Comparison of ENCODE assay signal across 8 mouse cellular contexts in genomic region chr6:146502856-146503255, GRCm38 (mm10). TPM values are rescaled to one million over a fixed set of nuclear protein-coding genes. Genes with fewer than 3 reads are reported as not detected.
A peak's percentile ranks its signal among the peaks of the same experiment; 100 is the strongest.
DNase-seq lines count a peak whose midpoint lies in the region; ATAC-seq and TF ChIP-seq lines count a peak whose summit lies in the region.

No protein-coding gene starts in this region.

- no peak for TF ChIP-seq CTCF in cerebellum, adult 2 months (IDR thresholded peaks at IDR 0.05; ENCODE audit: borderline replicate concordance, insufficient read depth, low read depth, low read length)
- TF ChIP-seq CTCF in lung, postnatal 0 days (IDR thresholded peaks at IDR 0.05), result no peak
- TF ChIP-seq CTCF in small intestine, adult 2 months (IDR thresholded peaks at IDR 0.05; ENCODE audit: extremely low read depth, insufficient read length, insufficient replicate concordance, low read depth, low read length), result no peak

- H3K36me3 ChIP-seq in lung, postnatal 0 days (ENCODE audit: insufficient read depth, low read length), result no peaks in the 10 kb centered on the region
- H3K36me3 ChIP-seq in limb, embryonic 13.5 days, result no peaks in the 10 kb centered on the region
- no peaks in the 10 kb centered on the region for H3K36me3 ChIP-seq in small intestine, adult 2 months (ENCODE audit: control insufficient read depth, insufficient read depth, low read length)

- H3K27ac ChIP-seq in cerebellum, adult 2 months (ENCODE audit: insufficient read depth, low read length), result no peak overlapping the region
- H3K27ac ChIP-seq in lung, postnatal 0 days (ENCODE audit: low read length), result no peak overlapping the region
- H3K27ac ChIP-seq in limb, embryonic 13.5 days, result no peak overlapping the region
- no peak overlapping the region for H3K27ac ChIP-seq in small intestine, adult 2 months (ENCODE audit: insufficient read depth, low read depth, low read length)

- no peak for ATAC-seq in lung, postnatal 0 days
- ATAC-seq in limb, embryonic 13.5 days (ENCODE audit: low FRiP score, low read depth), result no peak
- ATAC-seq in cerebellum, adult (ENCODE audit: insufficient number of reproducible peaks, low FRiP score, low TSS enrichment), result no peak

- no peak for TF ChIP-seq EP300 in lung, postnatal 0 days (IDR thresholded peaks at IDR 0.05)

- H3K27me3 ChIP-seq in cerebellum, adult 2 months (ENCODE audit: control insufficient read depth, insufficient read depth, low read length), result no peaks in the 10 kb centered on the region; the same call in 1 of the 2 replicates
- no peaks in the 10 kb centered on the region for H3K27me3 ChIP-seq in lung, postnatal 0 days (replicated peaks; ENCODE audit: insufficient read depth, low read length)
- H3K27me3 ChIP-seq in limb, embryonic 13.5 days, result peaks cover 18% of the 10 kb centered on the region
- 0 out of 2 replicates have a peak, but pooled peaks cover 3% of the 10 kb centered on the region for H3K27me3 ChIP-seq in small intestine, adult 2 months (ENCODE audit: control insufficient read depth, insufficient read depth, low read length)

- H3K9me3 ChIP-seq in lung, postnatal 0 days (ENCODE audit: low read length), result no peaks in the 10 kb centered on the region
- H3K9me3 ChIP-seq in limb, embryonic 13.5 days, result no peaks in the 10 kb centered on the region

- TF ChIP-seq POLR2A in cerebellum, adult 2 months (IDR thresholded peaks at IDR 0.05; ENCODE audit: borderline replicate concordance, insufficient read depth, low read length), result no peak
- TF ChIP-seq POLR2A in small intestine, adult 2 months (IDR thresholded peaks at IDR 0.05; ENCODE audit: low read depth, low read length), result no peak

- H3K9ac ChIP-seq in lung, postnatal 0 days (replicated peaks; ENCODE audit: low read depth), result peak overlapping the region; percentile 73; the same call in 1 of the 2 replicates
- H3K9ac ChIP-seq in limb, embryonic 13.5 days, result peak overlapping the region; percentile 74; the same call in 1 of the 2 replicates

- H3K4me3 ChIP-seq in cerebellum, adult 2 months (replicated peaks; ENCODE audit: insufficient read depth, low read depth, low read length), result peak overlapping the region; percentile 70
- peak overlapping the region; percentile 58; the same call in 1 of the 2 replicates for H3K4me3 ChIP-seq in lung, postnatal 0 days (ENCODE audit: low read depth, low read length)
- H3K4me3 ChIP-seq in limb, embryonic 13.5 days, result peak overlapping the region; percentile 74
- H3K4me3 ChIP-seq in small intestine, adult 2 months (ENCODE audit: low read depth, low read length), result peak overlapping the region; percentile 92; the same call in 1 of the 2 replicates

- peak overlapping the region; percentile 93 for H3K4me2 ChIP-seq in lung, postnatal 0 days (replicated peaks; ENCODE audit: low read depth, low read length)
- peak overlapping the region; percentile 97 for H3K4me2 ChIP-seq in limb, embryonic 13.5 days (replicated peaks)

- H3K4me1 ChIP-seq in cerebellum, adult 2 months (ENCODE audit: control insufficient read depth, insufficient read depth, low read length), result no peaks in the 10 kb centered on the region; the same call in 1 of the 2 replicates
- H3K4me1 ChIP-seq in lung, postnatal 0 days (ENCODE audit: insufficient read depth, low read depth, low read length), result peaks cover 8% of the 10 kb centered on the region; the same call in 1 of the 2 replicates
- H3K4me1 ChIP-seq in limb, embryonic 13.5 days, result peaks cover 12% of the 10 kb centered on the region
- peaks cover 20% of the 10 kb centered on the region for H3K4me1 ChIP-seq in small intestine, adult 2 months (ENCODE audit: control insufficient read depth, insufficient read depth, insufficient read length, low read length)

- WGBS in cerebellum, adult 2 months, result 47% methylated on average over 3 of the region's 3 CpGs
- 44% methylated on average over 3 of the region's 3 CpGs for WGBS in lung, postnatal 0 days
- WGBS in limb, embryonic 13.5 days, result 50% methylated on average over 3 of the region's 3 CpGs
- WGBS in small intestine, adult 2 months, result 75% methylated on average over 3 of the region's 3 CpGs

- no peak for DNase-seq in cerebellum, adult 2 months
- DNase-seq in cerebellum, postnatal 14 days, result no peak
- DNase-seq in lung, postnatal 0 days (ENCODE audit: low spot score), result no peak
- no peak for DNase-seq in lung, postnatal 36 days
- DNase-seq in cerebellum, postnatal 36 days, result no peak

RNA-seq across cellular contexts. Expression of gene Itpr2, which starts 0.8 kb away (rescaled TPM):
- polyA plus RNA-seq in cerebellum, adult 2 months (2012; rRNA removed), result 6.6 and 6.7 TPM in 2 replicates
- 15.7 and 23.2 TPM in 2 replicates for polyA plus RNA-seq in lung, postnatal 0 days (2015; fragmentation: Nextera tagmentation; extraction: Ambion mirVana)
- polyA plus RNA-seq in limb, embryonic 13.5 days (2015; fragmentation: Nextera tagmentation; extraction: Ambion mirVana), result 10.2 and 13.3 TPM in 2 replicates
- 3.8 and 10.5 TPM in 2 replicates for polyA plus RNA-seq in small intestine, adult 2 months (2012; rRNA removed)
